Mouse (Mus musculus): ENCODE results near the gene Tmem209. TPM values are rescaled to one million over a fixed set of nuclear protein-coding genes. Genes with fewer than 3 reads are reported as not detected.

Tmem209 gene
- polyA plus RNA-seq, 1 experiment from 2014 or later: 38.6 TPM

- Histone ChIP-seq H3K4me3 (no peak overlapping the region), H3K4me1 (0 out of 2 replicates have a peak, but pooled peaks cover 3% of the 10 kb centered on the region), H3K4me2 (replicated peaks) (no peak overlapping the region), H3K27ac (no peak overlapping the region), H3K36me3 (peaks cover 36% of the 10 kb centered on the region), H3K9me3 (no peaks in the 10 kb centered on the region), H3K27me3 (no peaks in the 10 kb centered on the region), H3K9ac (no peak overlapping the region)
- WGBS: 93% methylated on average over 6 of the region's 6 CpGs
- ATAC-seq (ENCODE audit: insufficient number of reproducible peaks, insufficient read depth, low FRiP score, low TSS enrichment): no peak
These were observed 31.8 kb downstream of the Tmem209 start for GRCm38 (mm10) chr6:30477784-30478183.

- H3K4me3 ChIP-seq: no peak overlapping the region
- no peaks in the 10 kb centered on the region for H3K9me3 ChIP-seq
- H3K27me3 ChIP-seq: no peaks in the 10 kb centered on the region
- WGBS: 70% methylated on average over 8 of the region's 8 CpGs
- H3K36me3 ChIP-seq: peaks cover 32% of the 10 kb centered on the region
- H3K4me2 ChIP-seq (replicated peaks): no peak overlapping the region
- no peak for ATAC-seq (ENCODE audit: insufficient number of reproducible peaks, insufficient read depth, low FRiP score, low TSS enrichment)
- H3K27ac ChIP-seq: no peak overlapping the region
- no peak overlapping the region for H3K9ac ChIP-seq
- H3K4me1 ChIP-seq: 0 out of 2 replicates have a peak, but pooled peaks cover 3% of the 10 kb centered on the region
These were observed 32.3 kb downstream of the Tmem209 start for GRCm38 (mm10) chr6:30477210-30477714.

- Histone ChIP-seq H3K4me3 (no peak overlapping the region), H3K27me3 (no peaks in the 10 kb centered on the region), H3K27ac (no peak overlapping the region; the same call in 1 of the 2 replicates), H3K9ac (no peak overlapping the region), H3K4me2 (replicated peaks) (no peak overlapping the region), H3K9me3 (no peaks in the 10 kb centered on the region), H3K36me3 (peaks cover 25% of the 10 kb centered on the region), H3K4me1 (0 out of 2 replicates have a peak, but pooled peaks cover 3% of the 10 kb centered on the region)
- no peak for ATAC-seq (ENCODE audit: insufficient number of reproducible peaks, insufficient read depth, low FRiP score, low TSS enrichment)
- WGBS: 63% methylated on average over 10 of the region's 10 CpGs
These were observed 33.4 kb downstream of the Tmem209 start for GRCm38 (mm10) chr6:30476025-30476765.

GRCm38 (mm10) chr6:30471706-30472105 is 37.9 kb downstream of the Tmem209 start:
- Histone ChIP-seq H3K4me2 (replicated peaks) (no peak overlapping the region), H3K27me3 (no peaks in the 10 kb centered on the region), H3K4me3 (no peak overlapping the region), H3K36me3 (no peaks in the 10 kb centered on the region), H3K9ac (no peak overlapping the region), H3K9me3 (no peaks in the 10 kb centered on the region), H3K27ac (no peak overlapping the region), H3K4me1 (peaks cover 15% of the 10 kb centered on the region; the same call in 1 of the 2 replicates)
- no peak for ATAC-seq (ENCODE audit: insufficient number of reproducible peaks, insufficient read depth, low FRiP score, low TSS enrichment)
- 36% methylated on average over 3 of the region's 3 CpGs for WGBS

GRCm38 (mm10) chr6:30469370-30469769 is 40.2 kb downstream of the Tmem209 start:
- no peak overlapping the region for H3K27ac ChIP-seq
- H3K4me2 ChIP-seq (replicated peaks): no peak overlapping the region
- H3K9ac ChIP-seq: no peak overlapping the region
- WGBS: 85% methylated on average over 12 of the region's 12 CpGs
- no peaks in the 10 kb centered on the region for H3K27me3 ChIP-seq
- no peak overlapping the region for H3K4me3 ChIP-seq
- no peaks in the 10 kb centered on the region for H3K9me3 ChIP-seq
- H3K4me1 ChIP-seq: peaks cover 19% of the 10 kb centered on the region; the same call in 1 of the 2 replicates
- H3K36me3 ChIP-seq: no peaks in the 10 kb centered on the region
- no peak for ATAC-seq (ENCODE audit: insufficient number of reproducible peaks, insufficient read depth, low FRiP score, low TSS enrichment)

GRCm38 (mm10) chr6:30468684-30469083 is 40.9 kb downstream of the Tmem209 start:
- Histone ChIP-seq H3K27me3 (no peaks in the 10 kb centered on the region), H3K9me3 (no peaks in the 10 kb centered on the region), H3K4me2 (replicated peaks) (no peak overlapping the region), H3K4me3 (no peak overlapping the region), H3K36me3 (no peaks in the 10 kb centered on the region), H3K27ac (0 out of 2 replicates have a peak overlapping the region, but pooled peaks have one; percentile 17), H3K9ac (no peak overlapping the region), H3K4me1 (peaks cover 19% of the 10 kb centered on the region; the same call in 1 of the 2 replicates)
- ATAC-seq (ENCODE audit: insufficient number of reproducible peaks, insufficient read depth, low FRiP score, low TSS enrichment): no peak
- WGBS: 54% methylated on average over 12 of the region's 12 CpGs

- H3K36me3 ChIP-seq: no peaks in the 10 kb centered on the region
- H3K4me3 ChIP-seq: no peak overlapping the region
- peaks cover 22% of the 10 kb centered on the region; the same call in 1 of the 2 replicates for H3K4me1 ChIP-seq
- H3K9ac ChIP-seq: no peak overlapping the region
- no peak for ATAC-seq (ENCODE audit: insufficient number of reproducible peaks, insufficient read depth, low FRiP score, low TSS enrichment)
- H3K9me3 ChIP-seq: no peaks in the 10 kb centered on the region
- 50% methylated on average over 1 of the region's 1 CpGs for WGBS
- no peaks in the 10 kb centered on the region for H3K27me3 ChIP-seq
- H3K27ac ChIP-seq: no peak overlapping the region
- H3K4me2 ChIP-seq (replicated peaks): no peak overlapping the region
These were observed 41.5 kb downstream of the Tmem209 start for GRCm38 (mm10) chr6:30468058-30468457.

- 87% methylated on average over 11 of the region's 11 CpGs for WGBS
- ATAC-seq (ENCODE audit: insufficient number of reproducible peaks, insufficient read depth, low FRiP score, low TSS enrichment): no peak
These were observed 44.0 kb downstream of the Tmem209 start for GRCm38 (mm10) chr6:30465586-30465985.

GRCm38 (mm10) chr6:30462822-30463221 is 46.8 kb downstream of the Tmem209 start:
- no peak overlapping the region for H3K4me3 ChIP-seq
- H3K4me1 ChIP-seq: peaks cover 47% of the 10 kb centered on the region
- ATAC-seq (ENCODE audit: insufficient number of reproducible peaks, insufficient read depth, low FRiP score, low TSS enrichment): no peak
- no peaks in the 10 kb centered on the region for H3K36me3 ChIP-seq
- H3K27ac ChIP-seq: peak overlapping the region; percentile 46; the same call in 1 of the 2 replicates
- H3K27me3 ChIP-seq: no peaks in the 10 kb centered on the region
- H3K9me3 ChIP-seq: no peaks in the 10 kb centered on the region
- H3K4me2 ChIP-seq (replicated peaks): no peak overlapping the region
- 12% methylated on average over 7 of the region's 7 CpGs for WGBS
- H3K9ac ChIP-seq: 0 out of 2 replicates have a peak overlapping the region, but pooled peaks have one; percentile 15

More at GRCm38 (mm10) chr6:30465586-30465985, 44.0 kb downstream of the Tmem209 start:
- Histone ChIP-seq H3K4me3 (no peak overlapping the region), H3K4me2 (replicated peaks) (no peak overlapping the region), H3K4me1 (peaks cover 46% of the 10 kb centered on the region), H3K9ac (no peak overlapping the region), H3K27ac (no peak overlapping the region), H3K36me3 (no peaks in the 10 kb centered on the region), H3K9me3 (no peaks in the 10 kb centered on the region), H3K27me3 (no peaks in the 10 kb centered on the region)

- peaks cover 42% of the 10 kb centered on the region for H3K4me1 ChIP-seq
- no peak for ATAC-seq (ENCODE audit: insufficient number of reproducible peaks, insufficient read depth, low FRiP score, low TSS enrichment)
- no peaks in the 10 kb centered on the region for H3K27me3 ChIP-seq
- H3K9ac ChIP-seq: 0 out of 2 replicates have a peak overlapping the region, but pooled peaks have one; percentile 34
- H3K4me3 ChIP-seq: no peak overlapping the region
- H3K36me3 ChIP-seq: no peaks in the 10 kb centered on the region
- 85% methylated on average over 13 of the region's 13 CpGs for WGBS
- H3K4me2 ChIP-seq (replicated peaks): no peak overlapping the region
- H3K9me3 ChIP-seq: no peaks in the 10 kb centered on the region
- H3K27ac ChIP-seq: peak overlapping the region; percentile 99
These were observed 47.7 kb downstream of the Tmem209 start for GRCm38 (mm10) chr6:30461755-30462344.

GRCm38 (mm10) chr6:30460750-30461446 is 48.7 kb downstream of the Tmem209 start:
- Histone ChIP-seq H3K4me3 (0 out of 2 replicates have a peak overlapping the region, but pooled peaks have one; percentile 7), H3K27me3 (no peaks in the 10 kb centered on the region), H3K4me2 (replicated peaks) (peak overlapping the region; percentile 58), H3K36me3 (no peaks in the 10 kb centered on the region), H3K9me3 (no peaks in the 10 kb centered on the region), H3K27ac (peak overlapping the region; percentile 99), H3K9ac (peak overlapping the region; percentile 66), H3K4me1 (peaks cover 34% of the 10 kb centered on the region)
- WGBS: 13% methylated on average over 19 of the region's 19 CpGs
- ATAC-seq (ENCODE audit: insufficient number of reproducible peaks, insufficient read depth, low FRiP score, low TSS enrichment): peak; percentile 92

All from embryonic facial prominence, embryonic 12.5 days (tissue).